Mouse (Mus musculus): ENCODE measurements around the gene Apoa4. TPM values are rescaled to one million over a fixed set of nuclear protein-coding genes. Genes with fewer than 3 reads are reported as not detected.
A peak's percentile ranks its signal among the peaks of the same experiment; 100 is the strongest.

Gene Apoa4
- polyA plus RNA-seq, 1 experiment from 2014 or later, result 0.06 TPM

DNA sequence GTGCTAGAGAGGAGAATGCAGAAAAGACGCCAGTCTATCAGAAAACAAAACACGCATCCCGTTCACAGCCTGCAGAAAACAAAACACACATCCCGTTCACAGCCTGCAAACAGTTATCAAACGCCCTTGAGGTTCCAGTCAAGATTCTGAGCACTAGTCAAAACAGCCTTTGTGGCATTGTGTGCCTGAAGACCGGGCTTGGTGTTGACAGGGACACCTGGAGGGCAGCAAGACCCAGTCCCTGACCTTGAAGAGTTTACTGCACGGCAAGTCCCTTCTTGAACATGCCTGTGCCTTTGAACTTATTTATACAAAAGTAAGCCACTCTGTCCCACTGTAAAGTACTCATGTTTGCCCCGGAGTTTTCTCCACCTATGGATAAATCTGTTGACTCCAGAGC is 3.1 kb downstream of the Apoa4 start:
- ATAC-seq, result no peak
- Histone ChIP-seq H3K9me3 (ENCODE audit: low read length) (no peaks in the 10 kb centered on the region), H3K36me3 (ENCODE audit: insufficient read depth, low read length) (no peaks in the 10 kb centered on the region), H3K27me3 (replicated peaks; ENCODE audit: insufficient read depth, low read length) (no peaks in the 10 kb centered on the region), H3K27ac (ENCODE audit: low read length) (no peak overlapping the region), H3K9ac (replicated peaks; ENCODE audit: low read depth) (no peak overlapping the region), H3K4me3 (ENCODE audit: low read depth, low read length) (no peak overlapping the region), H3K4me2 (replicated peaks; ENCODE audit: low read depth, low read length) (no peak overlapping the region), H3K4me1 (ENCODE audit: insufficient read depth, low read depth, low read length) (no peaks in the 10 kb centered on the region)
- no peak for DNase-seq (ENCODE audit: low spot score)
- no peak for TF ChIP-seq EP300 (IDR thresholded peaks at IDR 0.05)
- no peak for TF ChIP-seq CTCF (IDR thresholded peaks at IDR 0.05)
- WGBS, result 42% methylated on average over 8 of the region's 8 CpGs

DNA sequence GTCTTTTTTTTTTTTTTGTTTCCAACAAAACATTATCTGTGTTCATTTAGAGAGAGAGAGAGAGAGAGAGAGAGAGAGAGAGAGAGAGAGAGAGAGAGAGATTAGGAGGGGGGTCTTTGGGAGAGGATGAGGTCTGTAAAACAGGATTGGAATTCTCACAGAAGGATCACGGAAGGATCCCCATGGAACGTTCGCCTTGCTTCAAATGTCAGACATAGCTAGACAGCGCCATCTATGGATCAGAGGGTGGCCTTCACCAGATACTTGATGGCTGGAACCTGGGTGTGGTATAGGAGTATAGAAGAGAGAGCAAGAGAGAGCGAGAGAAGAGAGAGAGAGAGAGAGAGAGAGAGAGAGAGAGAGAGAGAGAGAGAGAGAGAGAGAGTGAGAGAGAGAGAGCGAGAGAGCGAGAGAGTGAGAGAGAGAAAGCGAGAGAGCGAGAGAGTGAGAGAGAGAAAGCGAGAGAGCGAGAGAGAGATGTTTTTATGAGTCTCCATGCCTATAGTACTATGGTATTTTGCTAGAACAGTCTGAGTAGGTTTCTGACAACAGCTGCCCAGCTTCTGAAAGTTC is 6.3 kb downstream of the Apoa4 start:
- H3K36me3 ChIP-seq (ENCODE audit: insufficient read depth, low read length), result no peaks in the 10 kb centered on the region
- no peak overlapping the region for H3K27ac ChIP-seq (ENCODE audit: low read length)
- no peak overlapping the region for H3K4me3 ChIP-seq (ENCODE audit: low read depth, low read length)
- H3K4me1 ChIP-seq (ENCODE audit: insufficient read depth, low read depth, low read length), result no peaks in the 10 kb centered on the region
- no peak overlapping the region for H3K9ac ChIP-seq (replicated peaks; ENCODE audit: low read depth)
- 0 out of 2 replicates have a peak overlapping the region, but pooled peaks have one; percentile 14 for H3K4me2 ChIP-seq (replicated peaks; ENCODE audit: low read depth, low read length)
- ATAC-seq, result peak; percentile 77
- peak; percentile 91 for TF ChIP-seq CTCF (IDR thresholded peaks at IDR 0.05)
- TF ChIP-seq EP300 (IDR thresholded peaks at IDR 0.05), result no peak
- H3K9me3 ChIP-seq (ENCODE audit: low read length), result no peaks in the 10 kb centered on the region
- WGBS, result 30% methylated on average over 11 of the region's 11 CpGs
- DNase-seq (ENCODE audit: low spot score), result peak; percentile 88
- H3K27me3 ChIP-seq (replicated peaks; ENCODE audit: insufficient read depth, low read length), result no peaks in the 10 kb centered on the region

DNA sequence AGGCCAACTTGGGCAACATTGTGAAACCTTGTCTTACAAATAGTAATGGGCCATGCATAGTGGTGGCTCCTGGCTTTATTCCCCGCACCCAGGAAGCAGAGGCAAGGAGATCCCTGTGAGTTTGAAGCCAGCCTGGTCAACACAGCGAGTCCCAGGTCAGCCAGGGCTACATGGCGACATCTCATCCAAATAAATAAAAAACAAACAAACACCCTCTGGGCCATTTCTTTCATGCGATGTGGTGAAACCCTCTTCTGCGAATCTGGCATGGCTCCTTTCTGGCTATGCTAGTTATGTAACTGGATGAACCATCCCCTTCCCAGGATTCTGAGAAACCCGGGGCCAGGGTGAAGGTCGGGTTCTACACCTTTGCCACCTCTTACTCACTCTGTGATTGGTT is 15.7 kb downstream of the Apoa4 start:
- no peaks in the 10 kb centered on the region for H3K9me3 ChIP-seq (ENCODE audit: low read length)
- ATAC-seq, result no peak
- WGBS, result 79% methylated on average over 7 of the region's 7 CpGs
- no peak overlapping the region for H3K4me3 ChIP-seq (ENCODE audit: low read depth, low read length)
- H3K36me3 ChIP-seq (ENCODE audit: insufficient read depth, low read length), result no peaks in the 10 kb centered on the region
- DNase-seq (ENCODE audit: low spot score), result no peak
- no peak overlapping the region for H3K27ac ChIP-seq (ENCODE audit: low read length)
- TF ChIP-seq CTCF (IDR thresholded peaks at IDR 0.05) (no peak), EP300 (IDR thresholded peaks at IDR 0.05) (no peak)
- no peak overlapping the region for H3K4me2 ChIP-seq (replicated peaks; ENCODE audit: low read depth, low read length)
- no peak overlapping the region for H3K9ac ChIP-seq (replicated peaks; ENCODE audit: low read depth)
- H3K4me1 ChIP-seq (ENCODE audit: insufficient read depth, low read depth, low read length), result no peaks in the 10 kb centered on the region
- H3K27me3 ChIP-seq (replicated peaks; ENCODE audit: insufficient read depth, low read length), result no peaks in the 10 kb centered on the region

DNA sequence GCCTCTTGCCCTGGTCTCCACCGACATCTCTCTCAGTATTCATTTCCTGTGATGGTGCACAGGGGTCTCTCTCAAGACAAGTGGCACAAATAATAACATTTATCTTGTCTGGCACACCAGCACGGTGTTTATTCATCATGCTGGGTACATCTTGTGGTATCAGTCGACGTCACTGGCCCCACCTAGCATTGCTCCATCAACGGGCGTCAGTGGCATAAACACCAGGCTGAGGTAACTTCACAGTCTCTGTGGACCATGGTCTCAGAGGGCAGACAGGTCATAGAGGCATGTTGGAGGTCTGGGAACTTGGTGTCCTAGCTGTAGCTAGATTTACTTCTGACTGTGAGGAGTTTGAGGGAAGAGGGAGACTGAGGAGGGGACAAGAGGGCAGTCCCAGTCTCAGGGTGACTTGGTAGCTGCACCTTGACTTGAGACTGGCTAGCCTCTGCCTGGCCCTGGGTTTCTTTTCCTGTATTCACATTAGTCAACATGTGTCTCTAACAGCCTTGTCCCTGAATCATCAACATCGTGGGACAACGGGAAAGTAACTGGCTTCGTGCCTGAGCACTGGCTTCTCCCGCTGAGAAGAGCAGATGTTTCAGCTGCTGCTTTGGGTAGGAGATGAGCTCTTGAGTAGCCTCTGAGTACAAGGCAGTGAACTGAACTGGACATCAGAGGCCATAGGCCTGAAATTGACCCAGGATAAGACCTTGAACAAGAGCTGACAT is 16.3 kb downstream of the Apoa4 start:
- no peaks in the 10 kb centered on the region for H3K9me3 ChIP-seq (ENCODE audit: low read length)

DNA sequence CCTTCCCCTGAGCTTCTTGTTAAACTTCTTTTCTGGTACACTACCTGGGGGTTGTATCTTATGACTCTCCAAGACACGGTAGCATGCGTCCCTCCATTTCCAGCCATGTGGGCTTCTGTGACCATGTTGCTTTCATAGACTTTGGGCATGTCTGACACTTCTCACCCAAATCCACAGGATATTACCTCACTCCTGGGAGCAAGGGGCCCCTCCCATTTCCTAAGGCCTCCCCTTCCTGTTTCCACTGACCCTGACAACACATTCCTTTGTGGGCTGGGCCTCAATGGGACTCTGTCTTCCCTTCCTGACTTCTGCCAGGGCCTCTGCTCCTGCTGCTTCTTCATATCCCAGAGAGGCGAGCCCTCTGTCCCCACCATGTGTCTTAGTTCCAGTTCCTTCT is 17.1 kb downstream of the Apoa4 start:
- no peak overlapping the region for H3K4me3 ChIP-seq (ENCODE audit: low read depth, low read length)
- no peak overlapping the region for H3K9ac ChIP-seq (replicated peaks; ENCODE audit: low read depth)
- H3K4me1 ChIP-seq (ENCODE audit: insufficient read depth, low read depth, low read length), result no peaks in the 10 kb centered on the region
- ATAC-seq (peak; percentile 58), DNase-seq (ENCODE audit: low spot score) (peak; percentile 69)
- no peaks in the 10 kb centered on the region for H3K9me3 ChIP-seq (ENCODE audit: low read length)
- no peak overlapping the region for H3K27ac ChIP-seq (ENCODE audit: low read length)
- TF ChIP-seq EP300 (IDR thresholded peaks at IDR 0.05) (no peak), CTCF (IDR thresholded peaks at IDR 0.05) (no peak)
- WGBS, result 74% methylated on average over 3 of the region's 3 CpGs
- no peaks in the 10 kb centered on the region for H3K36me3 ChIP-seq (ENCODE audit: insufficient read depth, low read length)
- H3K4me2 ChIP-seq (replicated peaks; ENCODE audit: low read depth, low read length), result no peak overlapping the region
- no peaks in the 10 kb centered on the region for H3K27me3 ChIP-seq (replicated peaks; ENCODE audit: insufficient read depth, low read length)

More for the DNA sequence above, 16.3 kb downstream of the Apoa4 start:
- Histone ChIP-seq H3K4me2 (replicated peaks; ENCODE audit: low read depth, low read length) (no peak overlapping the region), H3K4me1 (ENCODE audit: insufficient read depth, low read depth, low read length) (no peaks in the 10 kb centered on the region), H3K4me3 (ENCODE audit: low read depth, low read length) (no peak overlapping the region), H3K27me3 (replicated peaks; ENCODE audit: insufficient read depth, low read length) (no peaks in the 10 kb centered on the region), H3K27ac (ENCODE audit: low read length) (no peak overlapping the region), H3K36me3 (ENCODE audit: insufficient read depth, low read length) (no peaks in the 10 kb centered on the region), H3K9ac (replicated peaks; ENCODE audit: low read depth) (no peak overlapping the region)
- TF ChIP-seq CTCF (IDR thresholded peaks at IDR 0.05) (no peak), EP300 (IDR thresholded peaks at IDR 0.05) (peak; percentile 24; the same call in 1 of the 2 replicates)
- ATAC-seq, result no peak
- 70% methylated on average over 10 of the region's 10 CpGs for WGBS
- DNase-seq (ENCODE audit: low spot score), result no peak

DNA sequence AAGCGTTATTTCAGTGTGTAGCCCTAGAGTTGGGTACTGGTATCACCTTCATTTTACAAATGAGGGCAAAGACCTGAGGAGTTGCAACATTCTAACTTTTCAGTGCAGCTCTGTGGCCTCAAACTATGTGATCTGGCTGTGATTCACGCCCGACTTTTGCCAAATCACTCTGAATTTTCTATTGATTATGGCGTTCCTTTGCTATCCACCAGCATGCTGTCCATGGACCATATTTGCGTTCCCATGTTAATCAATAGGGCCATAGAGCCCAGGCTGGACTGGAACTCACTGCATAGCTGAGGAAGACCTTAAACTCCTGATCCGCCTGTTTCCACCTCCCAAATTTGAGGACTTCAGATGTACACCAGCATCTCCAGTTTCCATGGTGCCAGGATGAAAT is 18.6 kb downstream of the Apoa4 start:
- no peak overlapping the region for H3K27ac ChIP-seq (ENCODE audit: low read length)
- H3K4me2 ChIP-seq (replicated peaks; ENCODE audit: low read depth, low read length), result no peak overlapping the region
- H3K27me3 ChIP-seq (replicated peaks; ENCODE audit: insufficient read depth, low read length), result no peaks in the 10 kb centered on the region
- no peaks in the 10 kb centered on the region for H3K4me1 ChIP-seq (ENCODE audit: insufficient read depth, low read depth, low read length)
- no peaks in the 10 kb centered on the region for H3K9me3 ChIP-seq (ENCODE audit: low read length)
- H3K9ac ChIP-seq (replicated peaks; ENCODE audit: low read depth), result no peak overlapping the region
- ATAC-seq, result no peak
- no peak overlapping the region for H3K4me3 ChIP-seq (ENCODE audit: low read depth, low read length)
- 87% methylated on average over 6 of the region's 6 CpGs for WGBS
- H3K36me3 ChIP-seq (ENCODE audit: insufficient read depth, low read length), result no peaks in the 10 kb centered on the region
- TF ChIP-seq EP300 (IDR thresholded peaks at IDR 0.05) (no peak), CTCF (IDR thresholded peaks at IDR 0.05) (no peak)
- DNase-seq (ENCODE audit: low spot score), result no peak

Data from lung, postnatal 0 days (tissue).